Mouse (Mus musculus): Measurements from ENCODE around the gene Dnajc6.

DNA sequence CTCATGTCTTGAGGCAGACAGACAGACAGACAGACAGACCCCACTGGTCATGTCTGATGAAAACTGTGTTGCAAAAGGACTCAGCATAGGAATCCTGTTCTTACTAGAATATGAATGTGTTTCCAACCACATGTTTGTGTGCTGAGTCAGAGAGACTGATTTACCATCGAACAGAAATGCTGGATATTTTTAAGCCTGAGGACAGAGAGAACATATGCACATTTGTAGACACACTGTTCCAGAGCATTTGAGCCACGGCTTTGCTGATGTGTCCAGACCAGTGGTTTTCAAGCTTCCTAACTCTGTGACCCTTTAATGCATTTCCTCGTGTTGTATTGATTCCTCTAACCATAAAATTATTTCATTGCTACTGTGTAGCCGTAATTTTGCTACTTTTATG, 146.8 kb downstream of the Dnajc6 start:
- TF ChIP-seq CTCF (IDR thresholded peaks at IDR 0.05; ENCODE audit: low read depth) (no peak), EP300 (optimal IDR thresholded peaks at IDR 0.05) (no peak)

Measured in stomach, postnatal 0 days (tissue).